Mouse (Mus musculus) cerebellum, postnatal 4 days (tissue): ENCODE results near the gene Gm1113.
A peak's percentile ranks its signal among the peaks of the same experiment; 100 is the strongest.

Experiments
- DNase-seq, 2 experiments: peaks; one replicate each; pipeline ENCODE4 v3.0.0; 2022; ENCODE audit warnings: low spot score in 2 of 2, mixed read lengths in 1 of 2

Gm1113 gene

GRCm38 (mm10) chr9:35518169-35518568 lies at the start of gene Gm1113:
Gene Gm1113, minus strand, starts transcription at chr9:35518269.
- DNase-seq: no peak

GRCm38 (mm10) chr9:35564536-35565240 lies 46.6 kb upstream of the Gm1113 start:
- DNase-seq: no peak

GRCm38 (mm10) chr9:35561583-35561982 lies 43.5 kb upstream of the Gm1113 start:
- DNase-seq: no peak

- DNase-seq: no peak
Measured at GRCm38 (mm10) chr9:35561076-35561475, 43.0 kb upstream of the Gm1113 start.

GRCm38 (mm10) chr9:35559009-35559890 lies 41.2 kb upstream of the Gm1113 start:
- peak; percentile 68 to 83 for DNase-seq

- peak; percentile 54 to 82 for DNase-seq
Measured at GRCm38 (mm10) chr9:35558257-35559008, 40.4 kb upstream of the Gm1113 start, which contains the start of the genes Ddx25 and Pus3. Gene Ddx25, minus strand, starts transcription at chr9:35558528. Gene Pus3, plus strand, starts transcription at chr9:35558595.

- no peak for DNase-seq
Measured at GRCm38 (mm10) chr9:35556494-35557102, 38.5 kb upstream of the Gm1113 start.

- DNase-seq: no peak
Measured at GRCm38 (mm10) chr9:35548455-35548854, 30.4 kb upstream of the Gm1113 start.

- no peak for DNase-seq
Measured at GRCm38 (mm10) chr9:35546745-35547144, 28.7 kb upstream of the Gm1113 start.

GRCm38 (mm10) chr9:35545704-35546103 lies 27.6 kb upstream of the Gm1113 start:
- DNase-seq: no peak

GRCm38 (mm10) chr9:35544666-35545065 lies 26.6 kb upstream of the Gm1113 start:
- no peak for DNase-seq

- DNase-seq: no peak
Measured at GRCm38 (mm10) chr9:35543099-35543860, 25.2 kb upstream of the Gm1113 start.

- no peak for DNase-seq
Measured at GRCm38 (mm10) chr9:35541941-35542340, 23.9 kb upstream of the Gm1113 start.

- peak; percentile 67 to 82 for DNase-seq
Measured at GRCm38 (mm10) chr9:35541488-35541887, 23.4 kb upstream of the Gm1113 start.

GRCm38 (mm10) chr9:35541024-35541423 lies 23.0 kb upstream of the Gm1113 start:
- no peak for DNase-seq

- no peak for DNase-seq
Measured at GRCm38 (mm10) chr9:35539001-35539750, 21.1 kb upstream of the Gm1113 start.

GRCm38 (mm10) chr9:35535876-35536275 lies 17.8 kb upstream of the Gm1113 start:
- DNase-seq: no peak

GRCm38 (mm10) chr9:35535110-35535509 lies 17.0 kb upstream of the Gm1113 start:
- DNase-seq: peak in 1 of 2 experiments; percentile 50

GRCm38 (mm10) chr9:35533266-35533665 lies 15.2 kb upstream of the Gm1113 start:
- DNase-seq: no peak

- no peak for DNase-seq
Measured at GRCm38 (mm10) chr9:35529796-35530195, 11.7 kb upstream of the Gm1113 start.
